Mouse (Mus musculus): Measurements from ENCODE around the gene Enkur. TPM values are rescaled to one million over a fixed set of nuclear protein-coding genes. Genes with fewer than 3 reads are reported as not detected.

Gene Enkur
- polyA plus RNA-seq, 1 experiment from 2014 or later: 4.7 TPM

DNA sequence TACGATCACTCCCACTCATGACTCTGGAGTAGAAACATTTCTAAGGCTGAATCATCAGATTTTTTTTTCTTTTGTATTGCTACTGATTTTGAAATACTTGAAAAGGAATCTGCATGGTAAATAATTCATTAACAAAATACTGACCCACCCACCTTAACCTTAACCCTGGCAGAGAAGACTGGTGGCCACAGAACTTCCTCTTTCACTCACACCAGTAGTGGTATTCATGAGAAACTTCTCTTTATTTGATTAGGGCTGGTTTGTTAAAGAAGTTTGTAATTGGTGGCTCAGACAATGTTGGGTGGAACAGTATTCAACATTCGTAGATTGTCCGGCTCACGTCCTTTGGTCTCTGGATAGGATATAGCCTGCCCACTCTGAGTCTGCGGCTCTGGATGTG lies 26.0 kb downstream of the Enkur start:
- no peak overlapping the region for H3K9ac ChIP-seq (replicated peaks)
- no peak for ATAC-seq (replicated peaks)
- no peak overlapping the region for H3K4me2 ChIP-seq (replicated peaks)
- no peak overlapping the region for H3K4me3 ChIP-seq
- H3K9me3 ChIP-seq: no peaks in the 10 kb centered on the region
- no peaks in the 10 kb centered on the region for H3K4me1 ChIP-seq
- H3K36me3 ChIP-seq: no peaks in the 10 kb centered on the region
- no peak overlapping the region for H3K27ac ChIP-seq (replicated peaks)
- WGBS: 93% methylated on average over 5 of the region's 5 CpGs
- H3K27me3 ChIP-seq: no peaks in the 10 kb centered on the region

DNA sequence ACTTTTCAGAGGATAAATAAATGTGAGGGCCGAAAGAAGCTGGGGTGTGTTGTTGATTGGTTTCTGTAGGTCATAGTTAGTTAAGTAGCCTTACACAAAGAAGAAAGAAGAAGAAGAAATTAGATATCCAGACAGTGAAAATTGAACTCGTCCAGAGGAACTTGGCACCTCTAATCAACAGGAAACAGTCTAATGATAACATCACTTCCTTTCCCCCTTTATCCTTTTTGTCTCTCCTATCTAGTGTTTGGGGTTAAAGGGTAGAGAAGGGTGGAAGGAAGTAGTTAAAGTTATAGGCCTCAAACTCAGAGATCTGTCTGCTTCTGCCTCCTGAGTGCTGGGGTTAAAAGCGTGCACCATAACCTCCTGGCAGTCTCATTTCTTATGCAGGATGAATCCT lies 32.4 kb downstream of the Enkur start:
- 91% methylated on average over 3 of the region's 3 CpGs for WGBS
- no peaks in the 10 kb centered on the region for H3K36me3 ChIP-seq
- no peak for ATAC-seq (replicated peaks)
- no peak overlapping the region for H3K4me2 ChIP-seq (replicated peaks)
- no peaks in the 10 kb centered on the region for H3K4me1 ChIP-seq
- H3K4me3 ChIP-seq: no peak overlapping the region
- no peaks in the 10 kb centered on the region for H3K9me3 ChIP-seq
- no peak overlapping the region for H3K9ac ChIP-seq (replicated peaks)
- H3K27me3 ChIP-seq: no peaks in the 10 kb centered on the region
- no peak overlapping the region for H3K27ac ChIP-seq (replicated peaks)

DNA sequence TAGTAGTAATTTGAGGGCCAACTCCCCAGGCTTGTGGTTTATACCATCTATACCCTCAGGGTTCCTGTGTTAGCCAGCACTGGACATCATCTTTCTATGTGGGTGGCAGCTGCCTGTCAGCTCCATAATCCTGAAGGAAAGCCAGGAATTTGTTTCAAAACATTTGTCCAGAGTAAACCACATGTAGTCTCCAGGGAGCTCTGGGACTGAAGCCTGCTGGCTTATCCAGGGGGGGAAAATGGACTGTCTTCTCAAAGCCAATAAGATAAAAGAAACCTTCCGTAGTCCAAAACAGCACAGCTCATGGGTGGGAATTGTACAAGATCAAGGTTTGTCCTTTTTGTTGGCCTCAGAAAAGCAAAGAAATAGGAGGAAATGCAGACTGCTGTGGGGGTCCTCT lies 37.2 kb downstream of the Enkur start:
- no peak overlapping the region for H3K9ac ChIP-seq (replicated peaks)
- no peaks in the 10 kb centered on the region for H3K9me3 ChIP-seq
- H3K4me1 ChIP-seq: no peaks in the 10 kb centered on the region
- no peaks in the 10 kb centered on the region for H3K27me3 ChIP-seq
- H3K4me3 ChIP-seq: no peak overlapping the region
- H3K4me2 ChIP-seq (replicated peaks): no peak overlapping the region
- ATAC-seq (replicated peaks): no peak
- no peak overlapping the region for H3K27ac ChIP-seq (replicated peaks)
- H3K36me3 ChIP-seq: no peaks in the 10 kb centered on the region
- WGBS: 96% methylated on average over 1 of the region's 1 CpGs

DNA sequence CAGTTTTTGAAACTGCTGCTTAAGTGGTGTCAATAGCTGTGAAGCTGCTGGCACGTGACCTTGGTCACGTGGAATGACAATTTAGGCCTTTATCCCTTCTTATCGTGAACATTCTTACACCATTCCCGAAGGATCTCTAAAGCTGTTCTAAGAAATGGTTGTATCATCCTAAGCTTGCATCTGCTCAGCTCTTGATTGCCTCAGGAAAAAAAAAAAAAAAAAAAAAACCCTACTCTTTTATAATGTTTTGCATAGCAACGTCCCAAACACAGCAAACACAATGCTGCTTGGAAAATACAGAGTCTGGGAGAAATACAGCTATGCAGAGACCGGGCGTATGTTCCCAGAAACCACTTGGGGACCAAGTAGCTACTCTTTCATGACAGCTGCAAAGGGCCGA lies 40.9 kb downstream of the Enkur start:
- Histone ChIP-seq H3K4me2 (replicated peaks) (no peak overlapping the region), H3K4me3 (no peak overlapping the region), H3K36me3 (no peaks in the 10 kb centered on the region), H3K27me3 (no peaks in the 10 kb centered on the region), H3K9ac (replicated peaks) (no peak overlapping the region), H3K9me3 (no peaks in the 10 kb centered on the region), H3K27ac (replicated peaks) (no peak overlapping the region), H3K4me1 (no peaks in the 10 kb centered on the region)
- 67% methylated on average over 8 of the region's 8 CpGs for WGBS
- no peak for ATAC-seq (replicated peaks)

DNA sequence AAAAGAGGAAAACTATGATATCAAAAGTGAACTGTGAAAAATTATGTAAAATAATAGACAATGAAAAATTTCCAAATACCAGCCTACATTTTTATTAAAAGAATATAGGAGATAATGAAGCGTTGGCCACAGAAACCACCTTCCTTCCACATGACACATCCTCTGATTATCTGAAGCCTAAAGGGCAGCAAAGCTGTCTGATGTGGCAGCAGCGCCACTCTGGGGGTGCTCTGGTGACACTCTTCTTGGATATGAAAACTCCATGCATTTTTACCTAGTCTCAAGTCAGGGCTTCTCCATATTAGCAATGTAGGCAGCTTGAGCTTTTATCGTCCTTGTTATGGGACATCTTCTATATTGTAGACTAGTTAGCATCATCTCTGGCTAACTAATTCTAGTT lies 51.7 kb downstream of the Enkur start:
- Histone ChIP-seq H3K27me3 (no peaks in the 10 kb centered on the region), H3K9me3 (no peaks in the 10 kb centered on the region), H3K36me3 (no peaks in the 10 kb centered on the region), H3K4me2 (replicated peaks) (no peak overlapping the region), H3K27ac (replicated peaks) (no peak overlapping the region), H3K4me3 (no peak overlapping the region), H3K9ac (replicated peaks) (no peak overlapping the region), H3K4me1 (no peaks in the 10 kb centered on the region)
- no peak for ATAC-seq (replicated peaks)
- WGBS: 94% methylated on average over 3 of the region's 3 CpGs

DNA sequence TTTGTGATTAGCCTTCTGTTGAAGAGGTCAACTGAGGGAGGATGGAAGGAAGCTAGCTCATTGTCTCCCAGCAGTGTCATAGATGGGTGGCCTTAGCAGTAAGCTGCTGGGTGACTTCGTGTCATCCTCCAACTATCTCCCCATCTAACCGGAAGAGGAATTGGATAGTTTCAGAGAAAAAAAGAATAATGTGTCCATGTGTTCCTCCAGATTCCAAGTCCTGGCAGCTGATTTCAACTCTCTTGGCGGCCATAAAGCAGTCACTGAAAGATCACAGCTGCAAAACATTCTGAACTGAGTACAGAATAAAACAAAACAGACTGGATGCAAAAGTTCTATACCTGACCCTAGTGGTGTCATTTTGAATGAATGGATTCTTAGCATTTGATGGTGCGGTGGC lies 58.0 kb downstream of the Enkur start:
- H3K4me2 ChIP-seq (replicated peaks): no peak overlapping the region
- no peaks in the 10 kb centered on the region for H3K9me3 ChIP-seq
- H3K4me3 ChIP-seq: no peak overlapping the region
- H3K27ac ChIP-seq (replicated peaks): no peak overlapping the region
- peaks cover 8% of the 10 kb centered on the region for H3K4me1 ChIP-seq
- no peak for ATAC-seq (replicated peaks)
- H3K27me3 ChIP-seq: no peaks in the 10 kb centered on the region
- no peaks in the 10 kb centered on the region for H3K36me3 ChIP-seq
- 90% methylated on average over 4 of the region's 4 CpGs for WGBS
- no peak overlapping the region for H3K9ac ChIP-seq (replicated peaks)

DNA sequence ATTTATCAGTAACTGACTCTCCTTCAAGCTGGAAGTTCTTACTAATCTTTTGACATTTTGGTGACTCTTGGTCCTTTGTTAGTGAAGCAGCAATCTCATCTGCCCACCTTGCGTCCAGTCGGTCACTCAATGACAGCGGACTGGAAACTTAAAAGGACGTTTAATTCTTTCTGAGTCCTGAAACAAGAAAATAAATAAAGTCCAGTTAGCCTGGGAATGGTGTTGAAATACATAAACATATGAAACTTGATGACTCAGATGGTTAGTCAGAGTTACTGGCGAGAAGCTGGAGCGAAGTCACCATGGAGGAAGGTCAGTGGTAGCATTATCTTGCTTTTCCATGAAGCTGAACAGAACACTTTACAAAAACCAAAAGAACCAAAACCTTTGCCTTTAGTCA lies 58.7 kb downstream of the Enkur start:
- peaks cover 11% of the 10 kb centered on the region for H3K4me1 ChIP-seq
- H3K9me3 ChIP-seq: no peaks in the 10 kb centered on the region
- 89% methylated on average over 6 of the region's 6 CpGs for WGBS
- H3K9ac ChIP-seq (replicated peaks): no peak overlapping the region
- no peak overlapping the region for H3K4me3 ChIP-seq
- H3K4me2 ChIP-seq (replicated peaks): no peak overlapping the region
- no peak for ATAC-seq (replicated peaks)
- no peaks in the 10 kb centered on the region for H3K27me3 ChIP-seq
- H3K27ac ChIP-seq (replicated peaks): no peak overlapping the region
- no peaks in the 10 kb centered on the region for H3K36me3 ChIP-seq

DNA sequence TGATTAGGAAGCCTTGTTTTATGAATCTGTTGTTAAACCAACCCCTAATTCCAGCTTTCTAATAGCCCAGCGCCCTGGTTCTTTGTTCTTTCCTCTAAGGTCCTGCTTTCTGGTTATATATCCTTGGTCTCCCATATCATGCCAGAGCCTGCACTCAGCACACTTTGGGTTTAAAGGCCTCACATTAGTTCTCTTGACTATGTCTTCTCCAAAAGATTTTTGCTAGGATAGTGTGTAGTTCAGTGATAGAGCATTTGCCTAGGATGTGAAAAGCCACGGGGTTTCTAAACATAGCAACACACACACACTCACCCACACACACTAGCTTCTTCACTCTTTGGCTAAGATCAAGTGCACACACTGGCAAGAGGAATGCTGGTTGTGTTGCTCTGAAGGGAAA lies 62.5 kb downstream of the Enkur start:
- peak; percentile 6; the same call in 1 of the 2 replicates for ATAC-seq (replicated peaks)
- WGBS: 11% methylated on average over 2 of the region's 2 CpGs

DNA sequence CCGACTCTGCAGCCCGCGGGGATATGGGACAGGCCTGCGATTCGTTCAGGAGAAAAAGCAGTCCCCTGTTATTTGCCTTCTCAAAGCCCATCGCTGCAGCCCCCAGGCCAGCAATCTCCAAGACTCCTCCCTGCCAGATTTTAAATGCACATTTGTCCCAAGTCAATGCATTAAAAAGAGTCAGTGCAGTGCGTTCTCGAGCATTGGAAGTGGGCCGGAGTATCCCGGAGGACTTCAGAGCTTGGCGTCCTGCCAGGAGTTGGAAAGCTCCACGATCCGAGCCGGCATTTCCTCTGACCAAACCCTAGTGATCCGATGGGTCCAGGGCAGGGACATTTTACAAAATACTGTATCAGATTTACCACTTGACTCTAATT lies 63.0 kb downstream of the Enkur start:
- Histone ChIP-seq H3K9me3 (no peaks in the 10 kb centered on the region; the same call in 1 of the 2 replicates), H3K4me2 (replicated peaks) (peak overlapping the region; percentile 95), H3K36me3 (no peaks in the 10 kb centered on the region), H3K27ac (replicated peaks) (peak overlapping the region; percentile 88), H3K4me3 (peak overlapping the region; percentile 62), H3K27me3 (no peaks in the 10 kb centered on the region), H3K9ac (replicated peaks) (peak overlapping the region; percentile 75), H3K4me1 (peaks cover 18% of the 10 kb centered on the region)
- ATAC-seq (replicated peaks): peak; percentile 81
- under 1% methylated on average over 15 of the region's 15 CpGs for WGBS

More for the DNA sequence above, 62.5 kb downstream of the Enkur start:
- Histone ChIP-seq H3K4me1 (peaks cover 18% of the 10 kb centered on the region), H3K27ac (replicated peaks) (peak overlapping the region; percentile 88), H3K9ac (replicated peaks) (peak overlapping the region; percentile 75), H3K9me3 (no peaks in the 10 kb centered on the region; the same call in 1 of the 2 replicates), H3K4me3 (peak overlapping the region; percentile 62), H3K4me2 (replicated peaks) (peak overlapping the region; percentile 95), H3K36me3 (no peaks in the 10 kb centered on the region), H3K27me3 (no peaks in the 10 kb centered on the region)

DNA sequence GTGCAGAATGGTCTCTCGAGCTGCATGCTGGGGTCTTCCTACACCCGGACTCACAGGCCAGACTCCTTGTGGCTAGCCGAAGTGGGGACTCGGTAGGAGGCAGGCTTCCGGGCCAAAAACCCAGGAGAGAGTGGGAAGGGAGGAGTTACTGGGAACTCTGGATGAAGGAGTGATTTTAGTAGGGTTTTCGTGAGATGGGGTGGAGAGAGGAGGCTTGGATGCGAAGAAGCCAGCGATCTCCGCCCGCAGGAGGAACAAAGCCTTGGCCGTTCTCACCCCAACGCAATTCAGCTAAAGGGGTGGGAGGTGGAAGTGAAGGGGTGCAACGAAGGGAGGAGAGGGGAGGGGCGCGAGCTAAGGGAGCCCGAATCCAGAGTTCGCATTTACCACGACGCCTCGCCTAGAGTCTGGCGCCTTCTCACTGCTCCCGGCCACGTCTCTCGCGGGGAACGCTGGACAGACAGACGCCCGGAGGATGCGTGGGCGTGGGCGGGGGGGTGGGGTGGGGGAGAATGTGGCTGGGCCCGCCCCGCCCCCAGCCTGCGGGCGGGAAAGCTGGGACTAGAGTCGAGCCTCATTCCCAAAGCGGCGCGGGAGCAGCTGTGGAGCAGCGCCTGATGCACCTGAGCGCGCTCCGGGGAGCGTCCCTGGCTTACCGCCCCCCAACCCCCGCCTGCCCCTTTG lies 63.5 kb downstream of the Enkur start:
- Histone ChIP-seq H3K4me1 (peaks cover 18% of the 10 kb centered on the region), H3K36me3 (no peaks in the 10 kb centered on the region), H3K4me3 (peak overlapping the region; percentile 62), H3K27ac (replicated peaks) (peak overlapping the region; percentile 88), H3K9me3 (no peaks in the 10 kb centered on the region; the same call in 1 of the 2 replicates), H3K9ac (replicated peaks) (peak overlapping the region; percentile 75), H3K4me2 (replicated peaks) (peak overlapping the region; percentile 95), H3K27me3 (no peaks in the 10 kb centered on the region)
- under 1% methylated on average over 42 of the region's 46 CpGs for WGBS
- ATAC-seq (replicated peaks): peak; percentile 87

DNA sequence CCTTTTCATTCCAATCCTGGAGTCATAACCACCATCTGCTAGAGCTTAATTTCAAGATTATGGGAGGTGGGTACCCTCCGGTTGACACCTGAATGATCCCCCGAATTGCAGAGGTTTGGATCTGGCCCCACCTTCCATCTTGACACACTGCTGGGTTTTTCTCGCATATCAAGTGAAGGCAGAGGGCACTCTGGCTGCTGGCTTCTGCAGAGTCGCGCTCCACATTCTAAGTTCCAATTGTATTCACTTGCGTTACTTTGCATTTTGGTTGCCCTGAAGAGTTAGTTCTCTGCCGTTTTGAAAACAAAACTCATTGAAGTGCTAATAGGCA lies 64.0 kb downstream of the Enkur start:
- Histone ChIP-seq H3K9ac (replicated peaks) (peak overlapping the region; percentile 75; the same call in 1 of the 2 replicates), H3K4me3 (peak overlapping the region; percentile 62), H3K9me3 (no peaks in the 10 kb centered on the region; the same call in 1 of the 2 replicates), H3K36me3 (no peaks in the 10 kb centered on the region), H3K27ac (replicated peaks) (peak overlapping the region; percentile 88), H3K4me2 (replicated peaks) (peak overlapping the region; percentile 95), H3K27me3 (no peaks in the 10 kb centered on the region), H3K4me1 (peaks cover 18% of the 10 kb centered on the region)
- ATAC-seq (replicated peaks): peak; percentile 27
- 11% methylated on average over 7 of the region's 7 CpGs for WGBS

Data from forebrain, embryonic 15.5 days (tissue).